Mouse (Mus musculus) embryonic stem cell, embryonic (primary cell): ENCODE measurements around the gene Clspn.

Experiments
- CTCF ChIA-PET, 4 experiments: fragments of 300-600 bp in 2 of 4; fragments of 350-600 bp in 2 of 4; sonication (Branson Sonifier 250); formaldehyde crosslinking; loops; one replicate each; lab custom pipeline; 2022; ENCODE audit warnings: inconsistent platforms in 2 of 4; lab: Charles Lee
- POLR2A ChIA-PET, 4 experiments: fragments of 300-600 bp in 2 of 4; fragments of 350-600 bp in 2 of 4; sonication (Branson Sonifier 250); formaldehyde crosslinking; loops; one replicate each; lab custom pipeline; 2022; ENCODE audit warnings: antibody characterized with exemption in 4 of 4, inconsistent platforms in 1 of 4; lab: Charles Lee

Clspn gene

GRCm38 (mm10) chr4:126545016-126545415, 11.7 kb upstream of the Clspn start:
- POLR2A ChIA-PET = interaction anchor here in 3 of 4 experiments (0.6 to 1.2 kb wide), 5 partner anchors 10 to 181 kb away, joined by 3 to 4 read pairs (median 4); partner anchors contain the start of gene Clspn (in 2 of the 3)
- CTCF ChIA-PET = interaction anchor here in 2 of 4 experiments (0.5 kb wide), 2 partner anchors 671 to 769 kb away, joined by 5 to 7 read pairs; no protein-coding TSS in a partner anchor

GRCm38 (mm10) chr4:126545703-126546102, 11.0 kb upstream of the Clspn start:
- ChIA-PET POLR2A (interaction anchor here in 3 of 4 experiments (0.6 to 1.2 kb wide), 4 partner anchors 11 to 16 kb away, joined by 3 to 6 read pairs (median 4); partner anchors contain the start of gene Clspn (in 2 of the 3)), CTCF (interaction anchor here in 3 of 4 experiments (0.5 to 0.6 kb wide), 4 partner anchors 105 to 769 kb away, joined by 3 to 7 read pairs (median 4); partner anchors contain the start of gene Adprhl2 (in 1 of the 3))

GRCm38 (mm10) chr4:126546183-126546582, 10.6 kb upstream of the Clspn start:
- POLR2A ChIA-PET = interaction anchor here in 3 of 4 experiments (1.1 to 1.3 kb wide), 4 partner anchors 9 to 17 kb away, joined by 3 to 6 read pairs (median 4); partner anchors contain the start of gene Clspn (in 1 of the 3)
- CTCF ChIA-PET = interaction anchor here in 1 of 4 experiments (0.6 kb wide), 1 partner anchor 225 kb away, joined by 3 read pairs; the partner anchor contains the start of gene Adprhl2

GRCm38 (mm10) chr4:126552136-126552535, 4.6 kb upstream of the Clspn start:
- ChIA-PET POLR2A (interaction anchor here in 2 of 4 experiments (0.6 to 1.5 kb wide), 5 partner anchors 12 to 212 kb away, joined by 3 to 4 read pairs (median 3); no protein-coding TSS in a partner anchor), CTCF (interaction anchor here in 2 of 4 experiments (0.9 to 1.4 kb wide), 3 partner anchors 11 to 220 kb away, joined by 3 to 4 read pairs (median 3); no protein-coding TSS in a partner anchor)

GRCm38 (mm10) chr4:126553105-126553504, 3.6 kb upstream of the Clspn start:
- ChIA-PET CTCF (interaction anchor here in 1 of 4 experiments (1.4 kb wide), 1 partner anchor 288 kb away, joined by 4 read pairs; no protein-coding TSS in a partner anchor), POLR2A (no interaction called here)

- ChIA-PET CTCF (interaction anchor here in 2 of 4 experiments (0.8 to 1.4 kb wide), 2 partner anchors 287 to 992 kb away, joined by 4 to 24 read pairs; no protein-coding TSS in a partner anchor), POLR2A (interaction anchor here in 3 of 4 experiments (0.5 to 1.1 kb wide), 3 partner anchors 13 to 696 kb away, joined by 3 to 4 read pairs (median 3); no protein-coding TSS in a partner anchor)
Measured at GRCm38 (mm10) chr4:126553685-126554084, 3.0 kb upstream of the Clspn start.

GRCm38 (mm10) chr4:126554462-126554861, 2.3 kb upstream of the Clspn start:
- ChIA-PET CTCF (interaction anchor here (0.6 to 1.4 kb wide), 26 partner anchors 15 to 1254 kb away, joined by 3 to 24 read pairs (median 4); partner anchors contain the start of genes AU040320 (in 1 of the 4) and Ncdn (in 1 of the 4)), POLR2A (interaction anchor here in 2 of 4 experiments (0.6 to 1.1 kb wide), 8 partner anchors 24 to 1164 kb away, joined by 3 to 4 read pairs (median 3); partner anchors contain the start of genes AU040320 (in 1 of the 2) and Ncdn (in 1 of the 2))

- POLR2A ChIA-PET = interaction anchor here in 1 of 4 experiments (1.0 kb wide), 1 partner anchor 9 kb away, joined by 5 read pairs; no protein-coding TSS in a partner anchor
- CTCF ChIA-PET = interaction anchor here in 1 of 4 experiments (0.6 kb wide), 1 partner anchor 275 kb away, joined by 3 read pairs; no protein-coding TSS in a partner anchor
Measured at GRCm38 (mm10) chr4:126563798-126564197, 7.1 kb downstream of the Clspn start.

- ChIA-PET POLR2A (interaction anchor here in 1 of 4 experiments (0.5 kb wide), 1 partner anchor 16 kb away, joined by 4 read pairs; no protein-coding TSS in a partner anchor), CTCF (no interaction called here)
Measured at GRCm38 (mm10) chr4:126567243-126567642, 10.5 kb downstream of the Clspn start.

- POLR2A ChIA-PET = no interaction called here
Measured at GRCm38 (mm10) chr4:126569783-126570182, 13.0 kb downstream of the Clspn start.

GRCm38 (mm10) chr4:126576281-126576680, 19.5 kb downstream of the Clspn start:
- ChIA-PET POLR2A (no interaction called here), CTCF (no interaction called here)

More at GRCm38 (mm10) chr4:126569783-126570182, 13.0 kb downstream of the Clspn start:
- CTCF ChIA-PET = no interaction called here

- ChIA-PET CTCF (no interaction called here), POLR2A (interaction anchor here in 1 of 4 experiments (0.6 kb wide), 1 partner anchor 403 kb away, joined by 4 read pairs; no protein-coding TSS in a partner anchor)
Measured at GRCm38 (mm10) chr4:126577920-126578319, 21.2 kb downstream of the Clspn start.

- ChIA-PET CTCF (interaction anchor here in 1 of 4 experiments (0.6 kb wide), 1 partner anchor 17 kb away, joined by 3 read pairs; no protein-coding TSS in a partner anchor), POLR2A (no interaction called here)
Measured at GRCm38 (mm10) chr4:126579077-126579476, 22.3 kb downstream of the Clspn start.

GRCm38 (mm10) chr4:126585739-126586138, 29.0 kb downstream of the Clspn start:
- POLR2A ChIA-PET = no interaction called here
- CTCF ChIA-PET = no interaction called here

- CTCF ChIA-PET = interaction anchor here in 1 of 4 experiments (0.6 to 0.7 kb wide), 2 partner anchors 9 to 115 kb away, joined by 4 to 5 read pairs; no protein-coding TSS in a partner anchor
- POLR2A ChIA-PET = interaction anchor here in 1 of 4 experiments (0.9 kb wide), 1 partner anchor 391 kb away, joined by 3 read pairs; no protein-coding TSS in a partner anchor
Measured at GRCm38 (mm10) chr4:126592039-126592438, 35.3 kb downstream of the Clspn start.

GRCm38 (mm10) chr4:126599971-126600754, 43.4 kb downstream of the Clspn start:
- CTCF ChIA-PET = interaction anchor here (0.6 to 5.6 kb wide), 30 partner anchors 10 to 381 kb away, joined by 3 to 48 read pairs (median 4); partner anchors contain the start of genes Tfap2e (in 2 of the 4) and Clspn (in 1 of the 4)

GRCm38 (mm10) chr4:126601597-126602444, 45.1 kb downstream of the Clspn start:
- POLR2A ChIA-PET = interaction anchor here (0.6 to 2.7 kb wide), 9 partner anchors 10 to 599 kb away, joined by 3 to 9 read pairs (median 6); partner anchors contain the start of gene Psmb2 (in 2 of the 4)
- CTCF ChIA-PET = interaction anchor here in 3 of 4 experiments (0.6 to 5.6 kb wide), 12 partner anchors 8 to 391 kb away, joined by 3 to 48 read pairs (median 4); partner anchors contain the start of gene 5730409E04Rik (in 1 of the 3)

More at GRCm38 (mm10) chr4:126599971-126600754, 43.4 kb downstream of the Clspn start:
- POLR2A ChIA-PET = interaction anchor here in 2 of 4 experiments (0.5 to 2.7 kb wide), 17 partner anchors 9 to 240 kb away, joined by 3 to 16 read pairs (median 4); partner anchors contain the start of genes Psmb2 (in 2 of the 2), 5730409E04Rik (in 1 of the 2) and Tfap2e (in 1 of the 2)
